Mouse (Mus musculus) kidney, embryonic 14.5 days (tissue): Measurements from ENCODE around the gene Crtap. TPM values are rescaled to one million over a fixed set of nuclear protein-coding genes. Genes with fewer than 3 reads are reported as not detected.
"Not testable (repeated sequence)": the region's sequence is repeated elsewhere in the genome, so short reads cannot be mapped to it uniquely, and the experiment has no call there.

Source experiments
- ATAC-seq: fragments of 200-750 bp; cut with Nextera tagmentation; 2 replicates; pipeline ENCODE4 v1.8.0; 2017; ENCODE audit warnings: moderate number of reproducible peaks, mild to moderate bottlenecking, moderate TSS enrichment, moderate library complexity; ENCODE audit not compliant: low FRiP score, low TSS enrichment
- H3K27ac ChIP-seq: fragments of 300-500 bp; sonication (generic); 2 replicates; pipeline ENCODE4 v1.5.1; 2014; ENCODE audit warnings: low read depth, mild to moderate bottlenecking, low read length, moderate library complexity, mixed read lengths
- H3K27me3 ChIP-seq: fragments of 300-500 bp; sonication (generic); 2 replicates; pipeline ENCODE4 v1.6.1; 2014; ENCODE audit warnings: mild to moderate bottlenecking, low read length; ENCODE audit not compliant: control insufficient read depth, insufficient read depth
- H3K36me3 ChIP-seq: fragments of 300-500 bp; sonication (generic); 2 replicates; pipeline ENCODE4 v1.6.1; 2014; ENCODE audit warnings: low read length, mixed read lengths; ENCODE audit not compliant: control insufficient read depth, insufficient read depth
- H3K4me1 ChIP-seq: fragments of 300-500 bp; sonication (generic); 2 replicates; pipeline ENCODE4 v1.6.1; 2014; ENCODE audit warnings: low read length, mixed read lengths; ENCODE audit not compliant: control insufficient read depth, insufficient read depth
- H3K4me2 ChIP-seq: fragments of 300-500 bp; sonication (generic); replicated peaks from 2 replicates; pipeline ENCODE4 v1.6.1; 2014; ENCODE audit warnings: low read depth, mild to moderate bottlenecking, low read length
- H3K4me3 ChIP-seq: fragments of 300-500 bp; sonication (generic); 2 replicates; pipeline ENCODE4 v1.5.1; 2014; ENCODE audit warnings: mild to moderate bottlenecking, low read length
- H3K9ac ChIP-seq: fragments of 300-500 bp; sonication (generic); 2 replicates; pipeline ENCODE4 v1.6.1; 2014; ENCODE audit warnings: low read depth, mild to moderate bottlenecking, low read length, moderate library complexity
- H3K9me3 ChIP-seq: fragments of 300-500 bp; sonication (generic); 2 replicates; pipeline ENCODE4 v1.6.1; 2016; ENCODE audit warnings: low read length; ENCODE audit not compliant: control insufficient read depth
- WGBS: fragments of 180-500 bp; shearing (Covaris S2); extraction: QIAGEN DNeasy Blood & Tissue Kit; methylation state at CpG from one replicate; pipeline ENCODE4 v1.1.7; 2014; 5-methylcytosine and 5-hydroxymethylcytosine counted together
- polyA plus RNA-seq: library from polyadenylated mRNA; unstranded; fragments of >200 nt; fragmentation: Nextera tagmentation; extraction: Ambion mirVana; gene quantifications from 2 replicates; pipeline ENCODE4 v1.2.1, GENCODE M21; 2014

Gene Crtap
- polyA plus RNA-seq, 1 experiment from 2014 or later = 125 TPM

DNA sequence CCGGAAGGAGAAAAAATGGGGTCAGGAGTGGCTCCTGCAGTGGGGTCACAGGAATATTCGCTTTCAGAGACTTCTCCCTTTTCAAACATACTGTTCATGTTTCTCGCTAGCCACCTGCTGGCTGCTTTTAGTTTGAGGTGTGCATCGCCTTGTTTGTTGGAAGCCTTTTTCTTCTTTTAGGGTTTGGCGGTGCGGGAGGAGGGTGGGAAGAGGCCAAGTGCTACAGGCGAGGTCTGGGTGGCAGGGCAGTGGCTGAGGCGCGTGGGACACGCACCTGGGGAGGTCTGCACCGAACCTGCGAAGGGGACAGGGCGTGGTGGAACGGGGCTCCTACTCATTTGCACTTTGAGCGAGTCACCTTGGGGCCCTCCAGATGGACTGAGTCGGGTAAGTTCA lies 11.2 kb upstream of the Crtap start:
- Histone ChIP-seq H3K36me3 (peaks cover 20% of the 10 kb centered on the region), H3K4me2 (peak overlapping the region; percentile 55), H3K27ac (peak overlapping the region; percentile 91), H3K9ac (peak overlapping the region; percentile 91), H3K4me3 (peak overlapping the region; percentile 85), H3K9me3 (peaks cover 4% of the 10 kb centered on the region; the same call in 1 of the 2 replicates), H3K4me1 (no peaks in the 10 kb centered on the region), H3K27me3 (no peaks in the 10 kb centered on the region)
- peak; percentile 13; the same call in 1 of the 2 replicates for ATAC-seq
- WGBS = 1% methylated on average over 16 of the region's 16 CpGs

DNA sequence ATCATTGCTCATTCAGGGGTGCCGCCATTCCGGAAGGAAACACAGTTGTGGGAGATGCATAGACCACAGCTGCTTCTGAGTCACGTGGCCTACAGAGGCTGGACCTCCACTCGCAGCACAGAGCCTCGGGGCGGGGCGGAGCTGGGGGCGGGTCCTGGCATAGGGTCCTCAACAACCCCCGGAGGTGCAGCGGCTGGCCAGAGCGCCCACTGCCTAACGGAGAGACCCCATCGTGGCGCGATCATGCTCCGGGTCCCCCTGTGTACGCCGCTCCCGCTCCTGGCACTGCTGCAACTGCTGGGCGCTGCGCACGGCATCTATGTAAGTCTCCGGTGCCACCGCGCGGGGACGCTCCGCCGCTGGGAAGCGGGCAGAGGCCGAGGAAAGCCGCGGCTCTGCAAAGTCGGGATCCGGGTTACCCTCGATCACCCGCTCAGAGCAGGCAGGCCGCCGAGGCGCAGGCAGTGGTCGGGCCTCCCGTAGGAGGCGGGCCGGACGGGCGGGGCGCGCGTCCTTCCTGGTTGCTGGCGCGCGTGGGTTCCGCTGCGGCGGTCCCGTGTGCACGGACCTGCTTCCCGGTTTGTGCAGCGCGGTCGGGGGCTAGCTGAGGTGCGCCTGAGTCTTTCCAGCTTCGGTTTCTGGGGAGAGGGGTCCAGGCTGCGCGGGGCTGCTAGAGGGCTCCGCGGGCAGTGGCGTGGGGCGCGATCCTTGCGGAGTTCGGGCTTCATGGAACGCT lies 10.6 kb upstream of the Crtap start, which contains the start of the genes Glb1 and Tmppe:
Gene Glb1, plus strand, starts transcription at position 128 of the 736 bp plus-strand sequence.
Gene Tmppe, plus strand, starts transcription at position 157 of the 736 bp plus-strand sequence.
- peaks cover 4% of the 10 kb centered on the region; the same call in 1 of the 2 replicates for H3K9me3 ChIP-seq
- peak within 1 kb of the TSS; percentile 85 for H3K4me3 ChIP-seq
- no peaks in the 10 kb centered on the region for H3K27me3 ChIP-seq
- H3K4me1 ChIP-seq = no peaks in the 10 kb centered on the region
- H3K9ac ChIP-seq = peak within 1 kb of the TSS; percentile 91
- ATAC-seq = peak; percentile 99
- H3K4me2 ChIP-seq = peak within 1 kb of the TSS; percentile 55
- under 1% methylated on average over 73 of the region's 73 CpGs for WGBS
- H3K36me3 ChIP-seq = peaks cover 17% of the 10 kb centered on the region
- peak within 1 kb of the TSS; percentile 91 for H3K27ac ChIP-seq

DNA sequence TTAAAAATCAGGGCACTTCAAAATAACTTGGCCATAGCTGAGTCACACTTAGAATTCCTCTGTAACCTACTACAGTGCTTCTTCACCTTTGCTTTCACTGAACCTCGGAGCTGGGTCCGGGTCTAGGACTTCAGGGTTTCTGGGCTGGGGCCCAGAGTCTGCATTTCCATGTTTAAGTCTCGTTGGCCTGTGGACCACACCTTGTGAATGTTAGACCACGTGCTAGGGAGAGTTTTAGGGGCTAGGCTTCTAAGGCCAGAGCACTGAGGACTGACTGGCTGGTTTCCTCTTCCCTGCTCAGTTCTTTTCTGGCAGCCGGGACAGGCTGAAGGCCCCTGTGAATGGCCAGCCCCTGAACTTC lies 10.1 kb upstream of the Crtap start:
- Histone ChIP-seq H3K27ac (peak overlapping the region; percentile 91), H3K36me3 (peaks cover 11% of the 10 kb centered on the region), H3K4me2 (peak overlapping the region; percentile 55), H3K27me3 (no peaks in the 10 kb centered on the region), H3K4me1 (no peaks in the 10 kb centered on the region), H3K4me3 (peak overlapping the region; percentile 85), H3K9ac (peak overlapping the region; percentile 91; the same call in 1 of the 2 replicates), H3K9me3 (peaks cover 4% of the 10 kb centered on the region; the same call in 1 of the 2 replicates)
- ATAC-seq = peak; percentile 70
- 15% methylated on average over 5 of the region's 5 CpGs for WGBS

DNA sequence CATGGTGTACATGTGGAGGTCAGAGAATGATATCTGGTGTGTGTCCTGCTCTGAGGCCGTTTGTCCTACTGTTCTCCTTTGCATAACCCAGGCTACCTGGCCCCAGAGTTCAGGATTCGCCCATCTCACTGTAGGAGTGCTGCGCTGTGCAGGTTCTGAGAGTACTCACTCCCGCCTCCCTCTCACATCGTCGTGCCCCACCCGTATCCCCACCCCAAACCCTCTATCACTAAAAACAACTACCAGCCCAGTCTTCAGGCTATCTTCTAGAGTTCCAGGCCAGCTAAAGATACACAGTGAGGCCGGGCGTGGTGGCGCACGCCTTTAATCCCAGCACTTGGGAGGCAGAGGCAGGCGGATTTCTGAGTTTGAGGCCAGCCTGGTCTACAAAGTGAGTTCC lies 9.2 kb upstream of the Crtap start:
- WGBS = 90% methylated on average over 12 of the region's 12 CpGs
- no peak overlapping the region for H3K4me3 ChIP-seq
- no peak overlapping the region for H3K4me2 ChIP-seq
- H3K4me1 ChIP-seq = no peaks in the 10 kb centered on the region
- H3K27me3 ChIP-seq = no peaks in the 10 kb centered on the region
- no peak overlapping the region for H3K27ac ChIP-seq
- H3K36me3 ChIP-seq = peaks cover 3% of the 10 kb centered on the region; the same call in 1 of the 2 replicates
- no peak overlapping the region for H3K9ac ChIP-seq
- ATAC-seq = no peak
- H3K9me3 ChIP-seq = no peaks in the 10 kb centered on the region

DNA sequence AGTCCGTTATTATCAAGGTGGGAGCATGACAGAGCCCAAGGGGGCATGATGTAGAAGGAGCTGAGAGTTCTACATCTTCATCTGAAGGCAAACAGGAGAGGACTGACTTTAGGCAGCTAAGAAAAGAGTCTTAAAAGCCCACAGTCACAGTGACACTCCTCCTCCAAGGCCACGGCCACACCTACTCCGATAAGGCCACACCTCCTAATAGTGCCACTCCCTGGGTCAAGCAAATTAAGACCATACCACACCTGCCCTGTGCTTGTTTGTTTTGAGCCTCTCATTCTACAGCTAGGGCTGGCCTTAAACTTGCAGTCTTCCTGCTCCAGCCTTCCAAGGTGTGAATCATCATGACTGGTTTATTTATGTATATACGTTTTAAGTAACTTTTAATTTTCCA lies 4.8 kb upstream of the Crtap start:
- WGBS = 83% methylated on average over 4 of the region's 4 CpGs
- no peak overlapping the region for H3K9ac ChIP-seq
- no peaks in the 10 kb centered on the region for H3K9me3 ChIP-seq
- no peak overlapping the region for H3K27ac ChIP-seq
- H3K4me3 ChIP-seq = no peak overlapping the region
- no peak overlapping the region for H3K4me2 ChIP-seq
- no peaks in the 10 kb centered on the region for H3K4me1 ChIP-seq
- H3K36me3 ChIP-seq = no peaks in the 10 kb centered on the region
- ATAC-seq = no peak
- no peaks in the 10 kb centered on the region for H3K27me3 ChIP-seq

DNA sequence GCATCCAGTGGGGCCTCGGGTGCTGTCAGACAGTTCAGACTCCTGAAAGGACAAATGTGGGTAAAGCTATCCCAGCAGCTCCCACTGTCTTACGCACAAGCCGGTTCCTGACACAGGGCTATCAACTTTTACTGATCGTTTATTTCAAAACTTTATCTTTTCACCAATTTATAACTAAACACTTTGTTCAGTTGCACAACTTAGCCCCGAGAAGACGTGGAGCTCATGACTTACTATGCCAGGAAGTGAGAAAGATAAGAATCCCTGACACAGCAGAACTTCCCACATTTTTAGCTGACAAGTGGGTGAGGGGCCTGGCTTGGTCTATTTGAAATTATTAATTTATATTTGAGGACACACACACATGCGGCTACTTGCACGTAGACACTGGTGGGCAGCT lies 4.2 kb upstream of the Crtap start:
- 74% methylated on average over 8 of the region's 8 CpGs for WGBS
- no peak for ATAC-seq

DNA sequence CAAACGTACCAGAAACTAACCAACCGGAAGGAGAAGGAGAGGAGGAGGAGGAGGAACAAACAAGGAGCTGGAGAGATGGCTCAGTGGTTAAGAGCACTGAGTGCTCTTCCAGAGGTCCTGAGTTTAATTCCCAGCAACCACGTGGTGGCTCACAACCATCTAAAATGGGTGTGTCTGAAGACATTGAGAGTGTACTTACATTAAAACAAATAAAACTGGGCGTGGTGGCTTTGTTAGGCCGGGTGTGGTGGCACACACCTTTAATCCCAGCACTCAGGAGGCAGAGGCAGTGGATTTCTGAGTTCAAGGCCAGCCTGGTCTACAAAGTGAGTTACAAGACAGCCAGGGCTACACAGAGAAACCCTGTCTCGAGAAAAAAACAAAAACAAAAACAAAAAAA lies 3.7 kb upstream of the Crtap start:
- not testable (repeated sequence) for H3K4me2 ChIP-seq, H3K36me3 ChIP-seq, H3K9me3 ChIP-seq, H3K4me3 ChIP-seq, H3K27me3 ChIP-seq, H3K9ac ChIP-seq, ATAC-seq, H3K4me1 ChIP-seq, H3K27ac ChIP-seq
- 60% methylated on average over 6 of the region's 6 CpGs for WGBS

More for the DNA sequence above, 4.2 kb upstream of the Crtap start:
- no peaks in the 10 kb centered on the region for H3K36me3 ChIP-seq
- no peak overlapping the region for H3K27ac ChIP-seq
- H3K9ac ChIP-seq = no peak overlapping the region
- H3K4me1 ChIP-seq = no peaks in the 10 kb centered on the region
- no peak overlapping the region for H3K4me2 ChIP-seq
- no peak overlapping the region for H3K4me3 ChIP-seq
- no peaks in the 10 kb centered on the region for H3K27me3 ChIP-seq
- no peaks in the 10 kb centered on the region for H3K9me3 ChIP-seq

DNA sequence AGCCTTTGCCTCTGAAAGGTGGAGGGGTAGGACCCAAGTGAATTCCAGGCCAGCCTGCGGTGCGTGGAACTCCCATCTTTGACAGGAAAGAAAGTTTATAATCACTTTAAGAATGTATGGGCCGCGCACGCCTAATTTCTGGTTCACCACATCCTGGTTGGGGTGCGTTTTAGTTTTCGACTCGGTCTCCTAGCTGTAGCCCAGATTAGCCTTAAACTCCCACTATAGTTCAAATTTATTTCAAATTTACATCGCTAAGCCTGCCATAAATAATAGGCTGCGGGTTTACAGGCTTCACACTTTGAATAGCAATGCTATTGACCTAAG lies 237 bp upstream of the Crtap start:
- Histone ChIP-seq H3K27me3 (no peaks in the 10 kb centered on the region), H3K4me2 (peak overlapping the region; percentile 89), H3K9me3 (no peaks in the 10 kb centered on the region), H3K4me1 (0 out of 2 replicates have a peak, but pooled peaks cover 7% of the 10 kb centered on the region), H3K27ac (no peak overlapping the region), H3K36me3 (peaks cover 2% of the 10 kb centered on the region; the same call in 1 of the 2 replicates), H3K4me3 (peak overlapping the region; percentile 55), H3K9ac (peak overlapping the region; percentile 70)
- WGBS = 3% methylated on average over 10 of the region's 10 CpGs
- no peak for ATAC-seq

DNA sequence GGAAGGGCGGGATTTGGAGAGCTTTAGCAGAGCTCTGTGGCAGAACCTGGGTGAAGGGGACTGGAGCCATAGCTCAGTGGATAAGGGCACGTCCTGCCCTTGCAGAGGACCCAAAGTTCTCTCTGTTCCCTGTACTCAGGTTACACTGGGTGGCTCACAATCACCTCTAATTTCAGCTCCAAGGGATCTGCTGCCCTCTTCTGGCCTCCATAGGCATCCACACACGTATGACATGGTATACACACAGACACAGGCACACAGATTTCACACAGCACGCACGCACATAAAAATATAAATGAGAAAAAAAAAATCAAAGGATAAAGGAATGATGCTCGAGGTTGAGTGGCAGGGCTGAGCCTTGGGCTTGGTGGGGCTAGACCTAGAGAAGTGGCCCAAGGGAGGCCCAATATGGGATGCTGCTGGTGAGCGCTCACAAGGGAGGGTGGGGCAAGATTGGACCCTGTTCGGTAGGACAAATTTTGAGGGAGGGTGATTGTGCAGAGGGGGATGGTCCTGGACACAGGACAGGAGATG lies 1.0 kb downstream of the Crtap start:
- Histone ChIP-seq H3K27me3 (no peaks in the 10 kb centered on the region), H3K27ac (peak overlapping the region; percentile 65; the same call in 1 of the 2 replicates), H3K9ac (no peak overlapping the region; the same call in 1 of the 2 replicates), H3K4me1 (0 out of 2 replicates have a peak, but pooled peaks cover 7% of the 10 kb centered on the region), H3K4me3 (peak overlapping the region; percentile 55), H3K4me2 (peak overlapping the region; percentile 89), H3K36me3 (peaks cover 14% of the 10 kb centered on the region; the same call in 1 of the 2 replicates), H3K9me3 (no peaks in the 10 kb centered on the region)
- WGBS = 77% methylated on average over 8 of the region's 8 CpGs
- ATAC-seq = peak; percentile 12
